Mouse (Mus musculus) small intestine, adult 2 months (tissue): Measurements from ENCODE around the gene Cpa5. TPM values are rescaled to one million over a fixed set of nuclear protein-coding genes. Genes with fewer than 3 reads are reported as not detected.

Experiments used
- H3K27ac ChIP-seq: fragments of 200-500 bp; 2 replicates; pipeline ENCODE4 v1.5.1; 2012; ENCODE audit warnings: low read depth, low read length, control low read depth, inconsistent platforms; ENCODE audit not compliant: insufficient read depth
- H3K27me3 ChIP-seq: fragments of 200-500 bp; 2 replicates; pipeline ENCODE4 v1.6.1; 2012; ENCODE audit warnings: mild to moderate bottlenecking, moderate library complexity, low read length, inconsistent platforms; ENCODE audit not compliant: control insufficient read depth, insufficient read depth
- H3K36me3 ChIP-seq: fragments of 200-500 bp; 2 replicates; pipeline ENCODE4 v1.6.1; 2012; ENCODE audit warnings: mild to moderate bottlenecking, low read length, control low read depth, inconsistent platforms; ENCODE audit not compliant: control insufficient read depth, insufficient read depth
- H3K4me1 ChIP-seq: fragments of 200-500 bp; 2 replicates; pipeline ENCODE4 v1.6.1; 2012; ENCODE audit warnings: low read length, inconsistent platforms, mixed read lengths; ENCODE audit not compliant: control insufficient read depth, insufficient read depth, insufficient read length
- H3K4me3 ChIP-seq: fragments of 200-500 bp; 2 replicates; pipeline ENCODE4 v1.5.1; 2012; ENCODE audit warnings: low read depth, mild to moderate bottlenecking, control low read depth, inconsistent platforms, low read length, moderate library complexity
- CTCF ChIP-seq: fragments of 200-500 bp; IDR thresholded peaks from 2 replicates; pipeline ENCODE4 v1.5.1; 2012; ENCODE audit warnings: low read depth, mild to moderate bottlenecking, control low read depth, inconsistent platforms, low read length, moderate library complexity, mixed read lengths; ENCODE audit not compliant: insufficient replicate concordance, insufficient read length; ENCODE audit errors: extremely low read depth
- POLR2A ChIP-seq: fragments of 200-500 bp; IDR thresholded peaks from 2 replicates; pipeline ENCODE4 v1.6.1; 2012; ENCODE audit warnings: low read depth, mild to moderate bottlenecking, control low read depth, inconsistent platforms, low read length, moderate library complexity
- WGBS: fragments of 180-500 bp; shearing (Covaris S2); methylation state at CpG from one replicate; pipeline ENCODE4 v1.1.7; 2018; 5-methylcytosine and 5-hydroxymethylcytosine counted together
- polyA plus RNA-seq: library from polyadenylated mRNA; depleted of rRNA; stranded (reverse); fragments of >200 nt; gene quantifications from 2 replicates; pipeline ENCODE4 v1.2.3, GENCODE M21; 2012

The Cpa5 gene
- polyA plus RNA-seq, 1 experiment: not detected

DNA sequence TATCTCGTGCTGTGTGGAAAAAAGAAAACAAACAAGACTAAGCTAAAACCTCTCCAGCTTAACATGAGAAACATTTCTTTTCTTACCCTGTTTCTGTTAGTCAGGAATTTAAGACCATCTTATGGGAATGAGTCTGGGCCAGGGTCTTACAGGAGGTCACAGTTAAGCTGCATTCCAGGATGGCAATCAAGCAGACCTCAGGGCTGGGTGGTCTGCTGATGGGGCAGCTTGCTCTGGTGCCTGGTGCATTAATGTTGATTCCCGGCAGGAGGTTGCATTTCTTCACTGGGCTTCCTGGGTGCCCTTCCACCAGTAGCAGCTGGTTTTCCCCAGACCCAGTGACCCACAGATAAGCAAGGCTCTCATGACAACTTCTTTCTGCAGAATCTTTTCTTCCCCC lies 21.0 kb upstream of the Cpa5 start:
- H3K27ac ChIP-seq: no peak overlapping the region
- TF ChIP-seq POLR2A (no peak), CTCF (no peak)
- no peaks in the 10 kb centered on the region for H3K4me1 ChIP-seq
- H3K27me3 ChIP-seq: no peaks in the 10 kb centered on the region
- no peak overlapping the region for H3K4me3 ChIP-seq
- 53% methylated on average over 2 of the region's 2 CpGs for WGBS
- no peaks in the 10 kb centered on the region for H3K36me3 ChIP-seq

DNA sequence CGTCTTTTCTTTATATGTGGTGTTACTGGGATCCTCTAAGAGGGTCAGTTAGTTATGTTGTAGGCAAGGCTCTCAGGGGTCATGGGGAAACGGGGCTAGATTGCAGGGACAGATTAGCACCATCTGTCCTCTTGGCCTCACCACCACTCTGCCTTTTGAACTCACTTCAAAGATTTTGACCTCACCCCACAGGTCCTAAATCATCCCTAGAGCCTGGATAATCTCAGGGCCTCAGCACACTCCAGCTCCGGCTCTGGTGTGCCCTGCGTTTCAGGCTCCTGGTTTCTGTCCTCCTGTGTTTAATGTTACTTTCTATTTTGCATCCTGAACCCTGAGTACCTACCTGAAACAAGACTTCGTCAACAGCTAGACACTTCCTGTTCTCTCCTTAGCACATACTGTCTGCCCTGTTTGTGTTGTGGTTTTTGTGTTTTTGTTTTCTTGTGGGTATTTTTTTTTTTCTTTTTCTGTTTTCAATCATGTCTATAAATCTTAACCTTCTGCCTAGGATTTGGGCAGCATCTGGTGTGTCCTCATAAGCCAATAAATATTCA lies 18.9 kb upstream of the Cpa5 start:
- WGBS: 54% methylated on average over 5 of the region's 5 CpGs
- H3K27me3 ChIP-seq: no peaks in the 10 kb centered on the region
- no peak overlapping the region for H3K27ac ChIP-seq

DNA sequence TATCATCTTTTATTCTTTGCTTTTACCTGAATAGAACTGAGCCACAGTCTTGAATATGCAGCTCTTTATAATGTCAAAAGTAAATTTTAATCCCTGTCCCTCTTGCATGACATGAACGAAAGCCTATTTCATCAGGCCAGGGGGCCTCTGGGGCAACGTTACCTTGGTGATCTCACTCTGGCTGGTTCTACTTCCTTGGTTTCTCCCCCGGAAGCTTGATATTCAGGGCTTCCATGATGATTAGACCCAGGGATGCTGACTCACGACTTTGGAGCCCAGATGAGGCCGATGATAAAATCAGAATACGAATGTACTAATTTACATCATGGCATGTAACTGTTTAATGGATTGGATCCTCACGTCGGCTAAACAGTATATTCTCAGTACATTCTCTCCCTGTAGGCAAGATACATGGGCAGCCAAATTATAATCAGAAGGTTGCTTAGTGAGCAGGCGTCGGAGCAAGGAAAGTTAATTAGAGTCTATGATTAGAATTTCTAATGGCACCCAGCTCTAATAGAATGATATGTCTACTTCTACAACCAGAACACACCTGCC lies 18.3 kb upstream of the Cpa5 start:
- 82% methylated on average over 10 of the region's 10 CpGs for WGBS
- Histone ChIP-seq H3K27ac (no peak overlapping the region), H3K27me3 (no peaks in the 10 kb centered on the region), H3K4me3 (no peak overlapping the region), H3K36me3 (no peaks in the 10 kb centered on the region), H3K4me1 (no peaks in the 10 kb centered on the region)
- no peak for TF ChIP-seq POLR2A
- no peak for TF ChIP-seq CTCF

More for the DNA sequence above, 18.9 kb upstream of the Cpa5 start:
- Histone ChIP-seq H3K36me3 (no peaks in the 10 kb centered on the region), H3K4me3 (no peak overlapping the region), H3K4me1 (no peaks in the 10 kb centered on the region)
- TF ChIP-seq POLR2A: no peak

DNA sequence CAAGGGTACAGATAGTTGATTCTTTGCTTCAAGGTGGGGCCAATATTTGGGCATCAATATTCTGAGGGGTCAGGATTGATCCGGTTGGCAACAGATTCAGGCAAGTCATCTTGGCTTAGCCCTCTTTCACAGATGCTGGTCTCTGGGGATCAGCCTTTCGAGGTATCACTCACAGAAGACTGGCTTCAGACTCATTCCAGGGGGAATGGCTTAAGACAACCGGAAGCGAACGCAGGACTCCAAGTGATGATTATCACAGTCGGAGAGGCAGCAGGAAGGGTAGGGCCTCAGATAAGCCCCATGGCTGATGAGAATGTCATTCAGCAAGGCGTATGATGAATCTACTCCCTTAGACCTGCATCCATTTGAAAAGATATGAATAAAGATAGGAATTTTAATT lies 16.4 kb upstream of the Cpa5 start:
- 62% methylated on average over 7 of the region's 7 CpGs for WGBS
- TF ChIP-seq CTCF (no peak), POLR2A (no peak)
- Histone ChIP-seq H3K27ac (no peak overlapping the region), H3K27me3 (no peaks in the 10 kb centered on the region), H3K36me3 (no peaks in the 10 kb centered on the region), H3K4me1 (no peaks in the 10 kb centered on the region), H3K4me3 (no peak overlapping the region)

DNA sequence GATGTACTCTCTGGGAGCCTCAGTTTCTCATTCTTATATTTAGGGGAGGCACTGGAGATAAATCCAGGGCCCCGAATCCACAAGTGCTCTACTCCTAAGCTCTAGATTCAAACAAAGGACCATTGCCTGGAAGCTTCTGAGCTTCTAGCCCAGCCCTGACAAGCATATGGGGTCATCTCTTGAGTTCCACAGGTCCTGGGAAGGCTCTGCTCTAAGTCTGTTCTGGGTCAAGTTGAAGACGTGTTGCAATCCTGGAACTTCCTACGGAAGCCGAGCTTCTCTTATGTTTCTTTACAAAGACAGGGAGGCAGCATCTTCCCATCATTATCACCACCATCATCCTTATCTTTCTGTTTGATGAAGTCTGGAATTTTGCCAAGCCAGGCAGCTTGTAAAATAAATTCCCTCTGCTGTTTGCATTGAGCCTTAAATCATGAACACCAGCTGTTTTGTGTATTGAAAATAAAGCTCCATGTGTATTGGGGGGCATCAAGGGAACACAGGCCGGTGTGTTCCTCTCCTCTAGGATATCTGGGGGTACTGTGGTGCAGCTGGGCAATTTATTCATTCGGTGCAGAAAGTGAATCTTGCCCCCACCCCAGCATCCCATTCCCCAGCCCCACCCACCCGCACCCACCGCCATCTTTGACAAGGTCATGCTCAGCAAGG lies 14.4 kb upstream of the Cpa5 start:
- H3K27me3 ChIP-seq: no peaks in the 10 kb centered on the region
- 81% methylated on average over 8 of the region's 8 CpGs for WGBS
- TF ChIP-seq CTCF: no peak
- TF ChIP-seq POLR2A: no peak
- H3K4me3 ChIP-seq: no peak overlapping the region
- no peaks in the 10 kb centered on the region for H3K4me1 ChIP-seq
- H3K27ac ChIP-seq: no peak overlapping the region
- H3K36me3 ChIP-seq: no peaks in the 10 kb centered on the region

DNA sequence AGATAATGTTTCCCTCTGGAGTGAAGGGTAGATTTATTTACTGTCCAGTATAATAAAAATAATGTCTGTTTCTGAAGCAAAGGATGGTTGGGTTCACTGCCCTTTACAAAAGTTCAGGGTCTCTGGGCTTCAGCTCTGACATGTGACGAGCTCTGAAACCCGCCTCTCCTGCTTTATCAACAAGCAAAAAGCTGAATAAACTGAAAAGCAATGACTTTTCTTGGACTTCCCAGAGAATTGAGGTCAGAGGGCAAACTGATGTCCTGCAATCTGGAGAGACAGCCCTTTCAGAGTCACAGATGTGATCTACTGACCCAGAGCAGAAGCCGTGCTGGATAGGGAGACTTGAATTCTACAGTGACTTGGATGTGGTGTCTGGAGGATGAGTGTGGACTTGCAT lies 10.8 kb upstream of the Cpa5 start:
- no peak for TF ChIP-seq POLR2A
- Histone ChIP-seq H3K4me1 (no peaks in the 10 kb centered on the region), H3K27ac (no peak overlapping the region), H3K4me3 (no peak overlapping the region), H3K36me3 (no peaks in the 10 kb centered on the region), H3K27me3 (no peaks in the 10 kb centered on the region)
- 67% methylated on average over 3 of the region's 3 CpGs for WGBS

DNA sequence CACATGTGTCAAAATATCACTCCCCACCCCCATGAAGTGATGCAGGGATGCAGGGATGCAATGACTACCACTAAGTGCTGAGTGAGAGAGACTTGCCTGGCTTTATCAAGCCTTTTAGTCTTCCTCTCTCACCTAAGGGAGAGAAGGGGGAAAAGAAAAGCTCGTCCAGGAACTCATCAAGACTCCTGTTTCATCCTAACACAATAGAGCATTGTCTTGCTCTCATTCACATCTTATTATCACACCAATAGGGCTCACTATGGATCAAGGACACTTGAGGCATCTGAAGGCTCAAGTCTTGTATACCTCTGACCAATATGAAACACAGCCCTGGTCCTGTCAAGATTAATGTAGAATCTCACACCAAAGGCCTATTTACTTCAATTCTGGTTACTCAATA lies 9.8 kb upstream of the Cpa5 start:
- H3K27ac ChIP-seq: no peak overlapping the region
- H3K4me3 ChIP-seq: no peak overlapping the region
- no peaks in the 10 kb centered on the region for H3K27me3 ChIP-seq
- TF ChIP-seq CTCF (no peak), POLR2A (no peak)
- H3K4me1 ChIP-seq: no peaks in the 10 kb centered on the region
- WGBS: 64% methylated on average over 1 of the region's 1 CpGs
- H3K36me3 ChIP-seq: no peaks in the 10 kb centered on the region
